Mouse (Mus musculus) MEL (cell line): ENCODE results near the gene Ltbp3. TPM values are rescaled to one million over a fixed set of nuclear protein-coding genes. Genes with fewer than 3 reads are reported as not detected.

ENCODE experiments used
- DNase-seq: peaks from one replicate; pipeline ENCODE4 v3.0.0; 2011; ENCODE audit warnings: low read depth, low spot score
- H3K27ac ChIP-seq: 2 replicates; pipeline ENCODE4 v1.5.1; 2012; ENCODE audit warnings: low read depth, mild to moderate bottlenecking, control low read depth, low read length, moderate library complexity; ENCODE audit not compliant: control insufficient read depth
- H3K27me3 ChIP-seq, 2 experiments: fragments of 150-350 bp in 1 of 2; sonication (generic) in 1 of 2; 2 replicates each; pipeline ENCODE4 v1.6.1; 2012; ENCODE audit warnings: low read length in 2 of 2, mild to moderate bottlenecking in 2 of 2, improper control_type of control experiment in 1 of 2, moderate library complexity in 1 of 2; ENCODE audit not compliant: insufficient read depth in 2 of 2, control insufficient read depth in 1 of 2
- H3K36me3 ChIP-seq, 2 experiments: 2 replicates each; pipeline ENCODE4 v1.6.1; 2012 to 2014; ENCODE audit warnings: low read length in 2 of 2, improper control_type of control experiment in 1 of 2, inconsistent platforms in 1 of 2, mild to moderate bottlenecking in 1 of 2; ENCODE audit not compliant: insufficient read depth in 2 of 2, control insufficient read depth in 1 of 2
- H3K4me1 ChIP-seq, 2 experiments: fragments of 150-350 bp in 1 of 2; sonication (generic) in 1 of 2; 2 replicates each; pipeline ENCODE4 v1.6.1; 2012; ENCODE audit warnings: low read length in 2 of 2, improper control_type of control experiment in 1 of 2, mild to moderate bottlenecking in 1 of 2; ENCODE audit not compliant: insufficient read depth in 2 of 2, control insufficient read depth in 1 of 2
- H3K4me3 ChIP-seq, 2 experiments: fragments of 150-350 bp in 1 of 2; sonication (generic) in 1 of 2; 2 replicates each; pipeline ENCODE4 v1.5.1; 2012; ENCODE audit warnings: low read depth in 2 of 2, low read length in 2 of 2, mild to moderate bottlenecking in 2 of 2, moderate library complexity in 2 of 2, control low read depth in 1 of 2, improper control_type of control experiment in 1 of 2; ENCODE audit not compliant: control insufficient read depth in 1 of 2, insufficient read depth in 1 of 2
- H3K79me2 ChIP-seq: 2 replicates; pipeline ENCODE4 v1.6.1; 2012; ENCODE audit warnings: mild to moderate bottlenecking, low read length, moderate library complexity; ENCODE audit not compliant: control insufficient read depth, poor library complexity, insufficient read depth
- H3K9ac ChIP-seq: 2 replicates; pipeline ENCODE4 v1.6.1; 2012; ENCODE audit warnings: low read depth, mild to moderate bottlenecking, control low read depth, low read length, moderate library complexity; ENCODE audit not compliant: control insufficient read depth, poor library complexity, severe bottlenecking
- H3K9me3 ChIP-seq: fragments of 150-350 bp; sonication (generic); replicated peaks from 2 replicates; pipeline ENCODE4 v1.6.1; 2012; ENCODE audit warnings: mild to moderate bottlenecking, low read length, improper control_type of control experiment, moderate library complexity; ENCODE audit not compliant: insufficient read depth
- CHD2 ChIP-seq: IDR thresholded peaks from 2 replicates; pipeline ENCODE4 v1.6.1; 2011; ENCODE audit warnings: low read length, improper control_type of control experiment
- CTCF ChIP-seq, 3 experiments: IDR thresholded peaks in 2 of 3; conservative IDR thresholded peaks in 1 of 3; 2 replicates each; pipeline ENCODE4 v1.5.1; 2011 to 2012; ENCODE audit warnings: low read length in 3 of 3, low read depth in 2 of 3, mild to moderate bottlenecking in 2 of 3, improper control_type of control experiment in 1 of 3, inconsistent platforms in 1 of 3, mixed read lengths in 1 of 3, moderate library complexity in 1 of 3; ENCODE audit not compliant: control insufficient read depth in 1 of 3, insufficient read depth in 1 of 3, poor library complexity in 1 of 3, severe bottlenecking in 1 of 3
- ELF1 ChIP-seq: IDR thresholded peaks from 2 replicates; pipeline ENCODE4 v1.6.1; 2014; ENCODE audit warnings: low read depth, mild to moderate bottlenecking, inconsistent platforms, low read length, improper control_type of control experiment, moderate library complexity
- EP300 ChIP-seq, 2 experiments: IDR thresholded peaks; 2 replicates each; pipeline ENCODE4 v1.6.1; 2011; ENCODE audit warnings: improper control_type of control experiment in 2 of 2, low read length in 2 of 2, low read depth in 1 of 2, mild to moderate bottlenecking in 1 of 2
- GATA1 ChIP-seq: IDR thresholded peaks from 2 replicates; pipeline ENCODE4 v1.6.1; 2011; ENCODE audit warnings: low read depth, low read length, improper control_type of control experiment
- HCFC1 ChIP-seq: IDR thresholded peaks from 2 replicates; pipeline ENCODE4 v1.6.1; 2012; ENCODE audit warnings: low read depth, mild to moderate bottlenecking, inconsistent platforms, low read length, improper control_type of control experiment, moderate library complexity
- JUND ChIP-seq: IDR thresholded peaks from 2 replicates; pipeline ENCODE4 v1.6.1; 2011; ENCODE audit warnings: low read depth, mild to moderate bottlenecking, improper control_type of control experiment, low read length
- KAT2A ChIP-seq: conservative IDR thresholded peaks from 2 replicates; pipeline ENCODE4 v1.6.1; 2012; ENCODE audit warnings: low read depth, low read length, improper control_type of control experiment, inconsistent platforms
- MAZ ChIP-seq: IDR thresholded peaks from 2 replicates; pipeline ENCODE4 v1.6.1; 2012; ENCODE audit warnings: low read depth, mild to moderate bottlenecking, inconsistent platforms, low read length, improper control_type of control experiment
- MEF2A ChIP-seq: IDR thresholded peaks from 2 replicates; pipeline ENCODE4 v1.6.1; 2014; ENCODE audit warnings: low read depth, mild to moderate bottlenecking, inconsistent platforms, low read length, improper control_type of control experiment; ENCODE audit not compliant: poor library complexity, insufficient replicate concordance, severe bottlenecking; ENCODE audit errors: extremely low read depth
- MXI1 ChIP-seq: IDR thresholded peaks from 2 replicates; pipeline ENCODE4 v1.6.1; 2011; ENCODE audit warnings: mild to moderate bottlenecking, low read depth, low read length, improper control_type of control experiment
- MYC ChIP-seq: IDR thresholded peaks from 2 replicates; pipeline ENCODE4 v1.6.1; 2011; ENCODE audit warnings: low read depth, mild to moderate bottlenecking, low read length, improper control_type of control experiment, moderate library complexity
- POLR2A ChIP-seq, 2 experiments: IDR thresholded peaks; 2 replicates each; pipeline ENCODE4 v1.6.1; 2011 to 2012; ENCODE audit warnings: low read length in 2 of 2, mild to moderate bottlenecking in 2 of 2, control low read depth in 1 of 2, improper control_type of control experiment in 1 of 2, low read depth in 1 of 2, moderate library complexity in 1 of 2; ENCODE audit not compliant: control insufficient read depth in 1 of 2, insufficient read depth in 1 of 2, poor library complexity in 1 of 2
- POLR2AphosphoS5 ChIP-seq: IDR thresholded peaks from 2 replicates; pipeline ENCODE4 v1.6.1; 2012; ENCODE audit warnings: low read depth, borderline replicate concordance, mild to moderate bottlenecking, inconsistent platforms, low read length, moderate library complexity, mixed read lengths
- SIN3A ChIP-seq: IDR thresholded peaks from 2 replicates; pipeline ENCODE4 v1.6.1; 2012; ENCODE audit warnings: low read length, improper control_type of control experiment, inconsistent platforms
- TBP ChIP-seq: IDR thresholded peaks from 2 replicates; pipeline ENCODE4 v1.8.0; 2011; ENCODE audit warnings: low read depth, low read length, improper control_type of control experiment
- UBTF ChIP-seq: IDR thresholded peaks from 2 replicates; pipeline ENCODE4 v1.6.1; 2012; ENCODE audit warnings: low read depth, mild to moderate bottlenecking, inconsistent platforms, low read length, improper control_type of control experiment, moderate library complexity, borderline replicate concordance; ENCODE audit not compliant: insufficient read depth
- USF1 ChIP-seq: IDR thresholded peaks from 2 replicates; pipeline ENCODE4 v1.6.1; 2014; ENCODE audit warnings: low read depth, mild to moderate bottlenecking, inconsistent platforms, low read length, improper control_type of control experiment, moderate library complexity
- USF2 ChIP-seq, 2 experiments: IDR thresholded peaks; 2 replicates each; pipeline ENCODE4 v1.6.1; 2011 to 2012; ENCODE audit warnings: improper control_type of control experiment in 2 of 2, low read length in 2 of 2, borderline replicate concordance in 1 of 2, inconsistent platforms in 1 of 2, low read depth in 1 of 2, mild to moderate bottlenecking in 1 of 2; ENCODE audit not compliant: insufficient read depth in 1 of 2
- ZKSCAN1 ChIP-seq: IDR thresholded peaks from 2 replicates; pipeline ENCODE4 v1.6.1; 2012; ENCODE audit warnings: low read depth, mild to moderate bottlenecking, inconsistent platforms, low read length, improper control_type of control experiment, moderate library complexity
- ZNF384 ChIP-seq: IDR thresholded peaks from 2 replicates; pipeline ENCODE4 v1.6.1; 2012; ENCODE audit warnings: low read depth, mild to moderate bottlenecking, inconsistent platforms, low read length, improper control_type of control experiment
- polyA plus RNA-seq, 2 experiments: library from polyadenylated mRNA; stranded (reverse) in 1 of 2; unstranded in 1 of 2; fragments of >175 nt in 1 of 2; fragments of >200 nt in 1 of 2; gene quantifications; 2 replicates each; pipeline versions ENCODE4 v1.2.1 to v1.2.4; 2012; ENCODE audit warnings: low replicate concordance in 2 of 2, low read depth in 1 of 2; ENCODE audit not compliant: insufficient read length in 2 of 2, insufficient read depth in 1 of 2, missing spikeins in 1 of 2
- total RNA-seq: library from RNA; depleted of rRNA; stranded (reverse); fragments of 300-350 nt; gene quantifications from 2 replicates; pipeline ENCODE4 v1.2.3, GENCODE M21; 2012

Gene Ltbp3
- total and polyA plus RNA-seq, 3 experiments = 0.39 TPM; not detected in 2

DNA sequence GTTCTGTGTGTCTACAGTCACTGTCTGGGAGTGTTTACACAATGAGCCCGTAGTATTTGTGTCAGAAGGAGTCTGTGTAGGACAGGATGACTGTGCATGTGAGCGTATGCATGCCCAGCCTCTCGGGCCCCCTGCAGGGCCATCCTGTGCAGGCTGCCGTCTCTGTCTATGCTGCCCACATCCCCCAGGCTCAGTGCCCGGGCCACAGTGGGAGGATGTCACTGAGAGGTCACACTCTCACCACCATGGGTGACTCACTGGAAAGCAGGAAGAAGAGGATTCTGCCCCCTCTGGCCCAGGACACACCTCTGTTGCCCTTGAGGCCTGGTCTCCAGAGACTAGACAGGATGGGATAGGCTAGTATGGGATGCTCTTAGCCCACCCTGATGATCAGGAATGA is 2.9 kb downstream of the Ltbp3 start:
- Histone ChIP-seq H3K27me3 (peaks cover 0 to 2% of the 10 kb centered on the region in 2 experiments; a peak in 1 of 4 replicates), H3K9me3 (no peaks in the 10 kb centered on the region), H3K36me3 (no peaks in the 10 kb centered on the region), H3K4me1 (peaks cover 0 to 4% of the 10 kb centered on the region in 2 experiments; a peak in 2 of 4 replicates), H3K9ac (no peak overlapping the region), H3K27ac (no peak overlapping the region), H3K79me2 (no peaks in the 10 kb centered on the region), H3K4me3 (no peak overlapping the region)
- no peak for DNase-seq
- TF ChIP-seq MEF2A (no peak), EP300 (IDR thresholded peaks at IDR 0.05; ENCODE audit: low read depth in 1 of 2, low read length in 2 of 2) (no peak)

DNA sequence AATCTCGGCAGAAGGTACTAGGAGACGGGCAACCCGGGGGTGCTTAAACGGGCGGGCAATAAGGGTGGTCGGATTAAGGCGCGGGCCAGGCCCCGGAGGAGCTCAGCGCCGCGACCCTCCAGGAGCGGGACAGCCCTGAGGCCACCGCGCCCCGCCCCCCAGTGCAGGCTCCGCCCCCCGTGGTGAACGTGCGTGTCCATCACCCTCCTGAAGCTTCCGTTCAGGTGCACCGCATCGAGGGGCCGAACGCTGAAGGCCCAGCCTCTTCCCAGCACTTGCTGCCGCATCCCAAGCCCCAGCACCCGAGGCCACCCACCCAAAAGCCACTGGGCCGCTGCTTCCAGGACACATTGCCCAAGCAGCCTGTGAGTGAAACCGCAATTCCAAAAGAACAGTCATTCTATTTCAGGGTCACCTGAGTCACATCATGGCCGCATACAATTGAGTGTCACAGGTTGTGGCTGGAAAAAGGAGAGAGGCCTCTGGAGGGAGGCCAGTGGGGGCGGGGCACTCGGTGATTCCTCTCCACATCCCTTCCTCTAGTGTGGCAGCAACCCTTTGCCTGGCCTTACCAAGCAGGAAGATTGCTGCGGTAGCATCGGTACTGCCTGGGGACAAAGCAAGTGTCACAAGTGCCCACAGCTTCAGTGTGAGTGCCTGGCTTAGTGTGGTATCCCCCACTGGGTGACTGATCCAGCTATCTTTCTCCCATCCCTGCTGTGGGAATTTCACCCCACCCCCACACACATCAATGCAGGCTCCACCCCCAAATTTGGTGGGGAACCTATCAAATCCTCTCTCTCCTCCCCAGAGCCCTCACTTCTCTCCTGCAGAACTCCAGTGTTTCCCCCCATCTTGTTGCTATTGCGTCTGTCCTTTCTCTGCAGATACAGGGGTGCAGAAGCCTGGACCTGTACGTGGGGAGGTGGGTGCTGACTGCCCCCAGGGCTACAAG is 5.3 kb downstream of the Ltbp3 start:
- Histone ChIP-seq H3K27ac (no peak overlapping the region), H3K79me2 (no peaks in the 10 kb centered on the region), H3K36me3 (no peaks in the 10 kb centered on the region), H3K9ac (no peak overlapping the region), H3K27me3 (peaks cover 0 to 2% of the 10 kb centered on the region in 2 experiments; a peak in 1 of 4 replicates), H3K4me3 (no peak overlapping the region), H3K4me1 (peaks cover 0 to 4% of the 10 kb centered on the region in 2 experiments; a peak in 2 of 4 replicates), H3K9me3 (no peaks in the 10 kb centered on the region)
- TF ChIP-seq POLR2AphosphoS5 (no peak), CTCF (IDR thresholded peaks at IDR 0.05 in 2 of 3, conservative IDR thresholded peaks at IDR 0.05 in 1 of 3; ENCODE audit: control insufficient read depth in 1 of 3, insufficient read depth in 1 of 3, low read depth in 2 of 3, low read length in 3 of 3, poor library complexity in 1 of 3, severe bottlenecking in 1 of 3) (no peak), POLR2A (IDR thresholded peaks at IDR 0.05; ENCODE audit: control insufficient read depth in 1 of 2, insufficient read depth in 1 of 2, low read depth in 1 of 2, low read length in 2 of 2, poor library complexity in 1 of 2) (no peak), USF2 (IDR thresholded peaks at IDR 0.05; ENCODE audit: borderline replicate concordance in 1 of 2, insufficient read depth in 1 of 2, low read depth in 1 of 2, low read length in 2 of 2) (no peak), MXI1 (no peak), ZNF384 (no peak), CHD2 (no peak), MAZ (no peak), TBP (no peak), GATA1 (no peak), ZKSCAN1 (no peak), UBTF (no peak), HCFC1 (no peak), SIN3A (no peak), USF1 (no peak), KAT2A (no peak), ELF1 (no peak), MYC (no peak), JUND (no peak)
- no peak for DNase-seq
